Comparison of ENCODE assay signal across 11 mouse cellular contexts in genomic region chr16:91533097-91534001, GRCm38 (mm10). TPM values are rescaled to one million over a fixed set of nuclear protein-coding genes. Genes with fewer than 3 reads are reported as not detected.
DNase-seq lines count a peak whose midpoint lies in the region; ATAC-seq and TF ChIP-seq lines count a peak whose summit lies in the region.
"Had no signal": no experiment of that assay in that cellular context is flagged by ENCODE, and none has a peak within 500 bp of the region (broad histone marks: within the 10 kb centered on the region; RNA-seq: fewer than 3 reads in every experiment).

No protein-coding gene starts in this region.

- no peak for ATAC-seq in liver, embryonic 14.5 days (ENCODE audit: insufficient read depth)
- peak; percentile 77 for ATAC-seq in inflammation-experienced regulatory T-cells, adult 6 months

- 32% methylated on average over 23 of the region's 23 CpGs for WGBS in liver, embryonic 14.5 days (ENCODE audit: insufficient replicate concordance)

- H3K4me2 ChIP-seq in liver, embryonic 14.5 days (ENCODE audit: low read depth) = peak overlapping the region; percentile 22
- H3K4me2 ChIP-seq: lung, embryonic 14.5 days had no signal

- peaks cover 20 to 43% of the 10 kb centered on the region in 2 experiments for H3K4me1 ChIP-seq in liver, embryonic 14.5 days (replicated peaks; ENCODE audit: control insufficient read depth in 2 of 2, insufficient read depth in 2 of 2, low read length in 1 of 2)

- TF ChIP-seq CTCF in liver, embryonic 14.5 days (IDR thresholded peaks at IDR 0.05; ENCODE audit: low read depth) = no peak

- no peaks in the 10 kb centered on the region for H3K9me3 ChIP-seq in liver, embryonic 14.5 days (ENCODE audit: control insufficient read depth, low read length)

- H3K4me3 ChIP-seq in liver, embryonic 14.5 days (ENCODE audit: insufficient read depth in 1 of 2, low read depth in 2 of 2, low read length in 2 of 2) = no peak overlapping the region

- H3K9ac ChIP-seq in liver, embryonic 14.5 days (replicated peaks) = no peak overlapping the region
- H3K9ac ChIP-seq: lung, embryonic 14.5 days had no signal

- DNase-seq in liver, embryonic 14.5 days (ENCODE audit: low read depth in 3 of 3, low spot score in 3 of 3) = no peak
- DNase-seq in liver = no peak
- DNase-seq in T-cell, adult 2 months (ENCODE audit: low spot score) = peak; percentile 97
- peak; percentile 62 for DNase-seq in thymus, postnatal 14 days
- DNase-seq in ovary, postnatal 10 days (ENCODE audit: low spot score) = no peak
- DNase-seq in lung, postnatal 4 days = no peak
- DNase-seq: cerebellum, postnatal 14 days; kidney, adult 2 months; lung, embryonic 14.5 days; retina, postnatal 1 day had no signal

- no peaks in the 10 kb centered on the region; the same call in 1 of the 2 replicates for H3K27me3 ChIP-seq in liver, embryonic 14.5 days (ENCODE audit: control insufficient read depth, insufficient read depth, low read length)

- no peaks in the 10 kb centered on the region for H3K36me3 ChIP-seq in liver, embryonic 14.5 days (replicated peaks; ENCODE audit: control insufficient read depth, insufficient read depth, low read depth)

- no peak overlapping the region for H3K27ac ChIP-seq in liver, embryonic 14.5 days

- no peak for TF ChIP-seq EP300 in liver, embryonic 14.5 days (IDR thresholded peaks at IDR 0.05; ENCODE audit: low read depth)

RNA-seq across cellular contexts. Expression of gene Ifngr2, which starts 13.5 kb away (rescaled TPM):
- polyA plus RNA-seq in liver, embryonic 14.5 days (2012; rRNA removed) = 3.9 and 4.9 TPM in 2 replicates
- 13.1 and 13.5 TPM in 2 replicates for polyA plus RNA-seq in liver, embryonic 14.5 days (2014; fragmentation: Nextera tagmentation; extraction: Ambion mirVana)
- polyA plus RNA-seq in inflammation-experienced regulatory T-cells, adult 6 months (2017; shearing (Covaris generic)) = 10 to 100 TPM in 2 of 3 experiments, 1 to 10 TPM in 1; 3.4 to 30.9 (median 14.7) TPM

RNA-seq across cellular contexts. Expression of gene Ifnar1, which starts 48.3 kb away (rescaled TPM):
- polyA plus RNA-seq in liver, embryonic 14.5 days (2012; rRNA removed) = 9.3 and 11.6 TPM in 2 replicates
- polyA plus RNA-seq in liver, embryonic 14.5 days (2014; fragmentation: Nextera tagmentation; extraction: Ambion mirVana) = 15.4 and 16.2 TPM in 2 replicates
- polyA plus RNA-seq in inflammation-experienced regulatory T-cells, adult 6 months (2017; shearing (Covaris generic)) = 10 to 100 TPM; 61.2 to 75.3 (median 62.6) TPM

Comparison
In these comparisons a context has a peak if more than half of its experiments do, and no peak if none do; other contexts are left out.
1. DNase-seq: peak in T-cell, adult 2 months (single experiment) and thymus, postnatal 14 days (single experiment); none in liver, embryonic 14.5 days (0 of 3), liver (single experiment), ovary, postnatal 10 days (single experiment) and lung, postnatal 4 days (0 of 2).